Mouse (Mus musculus): Measurements from ENCODE around the gene Olfr859. TPM values are rescaled to one million over a fixed set of nuclear protein-coding genes. Genes with fewer than 3 reads are reported as not detected.
"Not testable (repeated sequence)": the region's sequence is repeated elsewhere in the genome, so short reads cannot be mapped to it uniquely, and the experiment has no call there.

Gene Olfr859
- total RNA-seq (2015; ENCODE audit: low replicate concordance) (not detected in 2 replicates), total RNA-seq (2017; ENCODE audit: low replicate concordance) (under 0.01 TPM in 1 of 2 replicates, not detected in the other)

DNA sequence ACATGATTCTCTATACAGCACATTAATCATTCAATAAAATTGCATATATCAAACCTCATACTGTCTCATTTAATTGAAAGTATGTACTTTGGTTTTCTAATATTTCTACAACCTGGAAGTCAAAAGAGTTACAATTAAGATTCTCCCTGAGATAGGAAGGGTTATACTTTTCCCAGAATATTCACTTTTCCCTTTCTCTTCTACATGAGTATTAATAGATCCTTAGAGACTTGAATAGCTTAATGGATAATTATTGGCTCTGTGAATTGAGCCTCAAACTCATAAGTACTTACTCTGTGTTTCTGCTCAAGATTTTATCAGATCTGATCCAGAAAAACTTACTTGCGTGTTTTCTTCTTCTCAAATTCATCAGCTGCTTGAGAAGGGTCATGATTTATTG, at the start of gene Olfr859:
Olfr859 (plus strand) TSS at position 301 of the 400 bp plus-strand sequence.
- not testable (repeated sequence) for ATAC-seq (replicated peaks; ENCODE audit: low FRiP score, poor library complexity, severe bottlenecking)

DNA sequence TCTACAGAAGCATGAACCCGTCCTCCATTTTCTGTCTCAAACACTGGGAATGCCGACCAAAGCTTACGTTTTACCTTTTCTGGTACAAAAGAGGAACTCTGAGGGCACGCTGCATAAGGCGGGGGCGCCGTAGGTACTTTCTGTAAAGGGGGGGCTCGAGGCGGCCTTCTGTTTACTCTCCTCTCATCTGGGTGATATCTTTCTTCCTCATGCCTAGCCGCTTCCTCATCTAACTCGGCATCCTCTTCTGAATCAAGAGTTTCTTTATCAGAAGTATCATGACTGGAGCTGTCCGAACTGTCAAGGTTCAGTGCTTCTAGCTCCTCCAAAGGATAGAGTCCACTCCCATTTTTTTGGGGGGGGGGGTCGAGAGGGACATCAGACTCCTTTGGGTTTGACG, 35.6 kb upstream of the Olfr859 start:
- ATAC-seq (replicated peaks; ENCODE audit: low FRiP score, poor library complexity, severe bottlenecking), result no peak

DNA sequence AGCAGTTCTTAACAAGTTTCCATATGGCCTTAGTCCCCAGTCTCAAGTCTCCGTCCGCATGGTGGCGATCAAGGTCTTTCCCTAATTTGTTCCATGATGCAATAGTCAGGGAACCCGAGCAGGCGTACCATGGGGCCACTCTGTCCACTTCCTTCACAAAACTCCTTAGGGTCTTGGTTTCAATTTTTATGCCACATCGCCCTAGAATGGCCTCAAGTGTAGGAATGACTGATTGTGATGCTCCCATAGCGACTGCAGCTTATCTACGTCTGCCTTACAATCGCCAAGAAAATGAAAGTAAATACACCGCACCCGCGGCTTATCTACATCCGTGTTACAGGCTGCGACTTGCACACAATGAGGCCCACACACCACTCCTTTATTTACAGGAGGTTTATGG, 35.0 kb upstream of the Olfr859 start:
- ATAC-seq (replicated peaks; ENCODE audit: low FRiP score, poor library complexity, severe bottlenecking), result no peak

DNA sequence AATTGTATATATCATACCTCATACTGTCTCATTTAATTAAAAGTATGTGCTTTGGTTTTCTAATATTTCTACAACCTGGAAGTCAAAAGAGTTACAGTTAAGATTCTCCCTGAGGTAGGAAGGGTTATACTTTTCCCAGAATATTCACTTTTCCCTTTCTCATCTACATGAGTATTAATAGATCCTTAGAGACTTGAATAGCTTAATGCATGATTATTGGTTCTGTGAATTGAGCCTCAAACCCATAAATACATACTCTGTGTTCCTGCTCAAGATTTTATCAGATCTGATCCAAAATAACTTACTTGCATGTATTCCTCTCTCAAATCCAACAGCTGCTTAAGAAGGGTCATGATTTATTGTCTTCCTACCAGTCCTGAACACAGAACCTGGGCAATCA, 24.7 kb upstream of the Olfr859 start, which contains the start of gene Olfr58:
Olfr58 (plus strand) TSS at position 301 of the 400 bp plus-strand sequence.
- ATAC-seq (replicated peaks; ENCODE audit: low FRiP score, poor library complexity, severe bottlenecking), result no peak

DNA sequence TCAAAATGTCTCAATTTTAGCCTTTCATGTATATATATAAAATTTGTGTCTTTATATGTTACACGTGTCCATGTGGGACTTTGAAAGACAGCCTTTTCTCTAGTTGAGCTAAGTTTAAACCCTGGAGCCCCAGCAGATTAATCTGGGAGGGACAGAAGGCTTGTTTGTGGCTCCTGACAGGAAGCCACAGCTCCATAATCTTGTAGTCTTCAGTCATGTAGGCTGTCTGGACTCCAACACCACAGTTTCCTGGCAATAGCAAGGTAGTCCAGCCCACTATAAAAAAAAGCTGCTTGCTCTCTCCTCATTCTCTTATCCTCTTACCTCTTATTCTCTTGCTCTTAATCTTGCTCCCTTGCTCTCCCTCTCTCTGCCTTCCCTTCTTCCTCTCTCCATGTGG, 1.7 kb upstream of the Olfr859 start:
- ATAC-seq (replicated peaks; ENCODE audit: low FRiP score, poor library complexity, severe bottlenecking), result no peak

DNA sequence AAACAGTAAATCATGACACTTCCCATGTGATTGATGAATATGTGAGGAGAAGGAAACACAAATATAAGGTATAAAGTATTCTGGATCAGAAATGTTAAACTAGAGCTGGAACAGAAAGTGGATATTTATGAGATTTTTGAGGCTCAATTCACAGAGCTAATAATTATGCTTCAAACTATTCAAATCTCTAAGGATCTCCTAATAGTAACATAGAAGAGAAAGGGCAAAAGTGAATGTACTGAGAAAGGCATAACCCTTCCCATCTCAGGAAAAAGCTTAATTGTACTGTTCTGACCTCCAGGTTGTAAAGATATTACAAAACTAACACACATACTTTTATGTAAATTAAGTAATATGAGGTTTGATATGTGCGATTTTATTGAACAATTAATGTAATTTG, 44.9 kb downstream of the Olfr859 start, which contains the start of gene Olfr860:
Olfr860 (minus strand) TSS at position 101 of the 400 bp plus-strand sequence.
- no peak for ATAC-seq (replicated peaks; ENCODE audit: low FRiP score, poor library complexity, severe bottlenecking)

Other genes with a start within 250 kb of the Olfr859 start
- gene Olfr854, start 237.5 kb upstream of the Olfr859 start, total RNA-seq (2015; ENCODE audit: low replicate concordance), result not detected in 2 replicates
- gene Olfr854, start 237.5 kb upstream of the Olfr859 start, total RNA-seq (2017; ENCODE audit: low replicate concordance), result not detected in 2 replicates
- not detected in 2 replicates for gene Olfr855, start 222.3 kb upstream of the Olfr859 start, total RNA-seq (2015; ENCODE audit: low replicate concordance)
- not detected in 2 replicates for gene Olfr855, start 222.3 kb upstream of the Olfr859 start, total RNA-seq (2017; ENCODE audit: low replicate concordance)
- gene Zfp317, start 182.8 kb upstream of the Olfr859 start, total RNA-seq (2015; ENCODE audit: low replicate concordance), result 1.3 and 2.3 TPM in 2 replicates
- gene Zfp317, start 182.8 kb upstream of the Olfr859 start, total RNA-seq (2017; ENCODE audit: low replicate concordance), result 3.8 and 4.7 TPM in 2 replicates
- not detected in 2 replicates for gene Olfr857, start 95.5 kb upstream of the Olfr859 start, total RNA-seq (2015; ENCODE audit: low replicate concordance)
- gene Olfr857, start 95.5 kb upstream of the Olfr859 start, total RNA-seq (2017; ENCODE audit: low replicate concordance), result not detected in 2 replicates
- not detected in 2 replicates for gene Olfr58, start 24.6 kb upstream of the Olfr859 start, total RNA-seq (2015; ENCODE audit: low replicate concordance)
- gene Olfr58, start 24.6 kb upstream of the Olfr859 start, total RNA-seq (2017; ENCODE audit: low replicate concordance), result not detected in 2 replicates
- not detected in 2 replicates for gene Olfr860, start 44.8 kb downstream of the Olfr859 start, total RNA-seq (2015; ENCODE audit: low replicate concordance)
- not detected in 2 replicates for gene Olfr860, start 44.8 kb downstream of the Olfr859 start, total RNA-seq (2017; ENCODE audit: low replicate concordance)
- not detected in 2 replicates for gene Olfr862, start 83.1 kb downstream of the Olfr859 start, total RNA-seq (2015; ENCODE audit: low replicate concordance)
- not detected in 2 replicates for gene Olfr862, start 83.1 kb downstream of the Olfr859 start, total RNA-seq (2017; ENCODE audit: low replicate concordance)
- gene Olfr77, start 112.0 kb downstream of the Olfr859 start, total RNA-seq (2015; ENCODE audit: low replicate concordance), result not detected in 2 replicates
- gene Olfr77, start 112.0 kb downstream of the Olfr859 start, total RNA-seq (2017; ENCODE audit: low replicate concordance), result 0.56 TPM in 1 of 2 replicates, not detected in the other
- not detected in 2 replicates for gene Olfr866, start 223.1 kb downstream of the Olfr859 start, total RNA-seq (2015; ENCODE audit: low replicate concordance)
- not detected in 2 replicates for gene Olfr866, start 223.1 kb downstream of the Olfr859 start, total RNA-seq (2017; ENCODE audit: low replicate concordance)